Mouse (Mus musculus) liver, adult 2 months (tissue): ENCODE data around the gene Zcchc14.

Experiments used
- CTCF ChIP-seq: fragments of 200-500 bp; IDR thresholded peaks from 2 replicates; pipeline ENCODE4 v1.5.1; 2011; ENCODE audit warnings: low read depth, low read length, control low read depth
- POLR2A ChIP-seq: fragments of 200-500 bp; IDR thresholded peaks from 2 replicates; pipeline ENCODE4 v1.6.1; 2011; ENCODE audit warnings: low read length, control low read depth; ENCODE audit not compliant: insufficient read depth; ENCODE audit errors: extremely low read depth

GRCm38 (mm10) chr8:121680896-121681295, 28.2 kb upstream of the Zcchc14 start:
- no peak for TF ChIP-seq CTCF
- no peak for TF ChIP-seq POLR2A
